Mouse (Mus musculus) gastrocnemius, postnatal 36 days (tissue): ENCODE data around the gene Krt28. TPM values are rescaled to one million over a fixed set of nuclear protein-coding genes. Genes with fewer than 3 reads are reported as not detected.

Experiments used
- DNase-seq, 2 experiments: peaks; one replicate each; pipeline ENCODE4 v3.0.0; 2022
- intact Hi-C: fragments of 180-260 bp; cut with DNase I; formaldehyde crosslinking; loops from one replicate; pipeline ENCODE4 v1.15.1; 2025
- long read RNA-seq, 2 experiments: library from polyadenylated mRNA; stranded (forward); transcript quantifications; one replicate each; pipeline ENCODE4 v2.0.0; 2021
- total RNA-seq, 2 experiments: library from RNA; stranded (reverse); gene quantifications; 2 replicates each; pipeline ENCODE4 v1.2.3; 2021

Gene Krt28
- total RNA-seq: not detected
- long read RNA-seq, experiment 1: 0 reads
- long read RNA-seq, experiment 2: 0 reads

DNA sequence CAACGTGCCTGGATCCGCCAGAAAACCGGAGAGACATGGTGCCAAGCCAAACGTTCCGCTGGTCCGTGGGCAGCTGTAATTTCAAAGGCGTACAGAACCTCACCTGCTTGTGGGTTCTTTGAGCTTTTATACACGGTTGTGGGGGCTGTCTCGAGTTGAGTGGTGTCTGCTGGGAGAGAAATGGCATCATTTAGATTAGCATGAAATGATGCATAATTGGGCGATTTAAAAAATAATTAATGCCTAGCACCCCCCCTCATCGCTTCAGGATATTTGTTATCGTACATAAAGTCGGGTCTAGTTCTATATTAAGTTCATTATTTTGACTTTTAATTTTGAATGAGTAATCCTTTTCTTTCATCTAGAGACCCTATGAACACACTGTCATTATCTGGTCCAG is at the start of gene Krt28:
Gene Krt28 (minus strand): TSS at position 101 of the 400 bp plus-strand sequence.
- intact Hi-C loops: loop anchor here (10.0 kb wide), 1 partner anchor 910 kb away; no protein-coding TSS in a partner anchor
- DNase-seq: no peak

DNA sequence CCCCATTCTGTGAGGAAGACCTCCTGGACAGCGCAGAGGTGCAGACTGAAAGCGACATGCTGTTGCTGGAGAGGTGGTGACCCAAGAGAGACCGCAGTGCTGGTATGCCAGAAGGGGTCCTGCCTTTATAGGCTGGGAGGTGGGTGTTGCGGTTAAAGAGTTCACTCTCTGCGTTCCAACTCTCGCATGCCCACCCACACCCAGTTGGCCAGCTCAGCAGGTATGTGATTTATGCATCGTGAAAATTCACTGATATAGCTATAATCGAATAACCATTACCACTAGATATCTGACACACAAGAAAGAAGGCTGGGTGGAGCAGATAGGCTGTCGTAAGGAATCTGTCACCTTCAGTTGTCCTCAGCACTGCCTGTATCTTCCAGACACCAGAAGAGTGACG is 47.5 kb upstream of the Krt28 start, which contains the start of gene Krt12:
Gene Krt12 (minus strand): TSS at position 101 of the 400 bp plus-strand sequence.
- intact Hi-C loops: no loop called here
- DNase-seq: no peak

GRCm38 (mm10) chr11:99420586-99420985 is 45.9 kb upstream of the Krt28 start:
- no peak for DNase-seq
- intact Hi-C loops: no loop called here

DNA sequence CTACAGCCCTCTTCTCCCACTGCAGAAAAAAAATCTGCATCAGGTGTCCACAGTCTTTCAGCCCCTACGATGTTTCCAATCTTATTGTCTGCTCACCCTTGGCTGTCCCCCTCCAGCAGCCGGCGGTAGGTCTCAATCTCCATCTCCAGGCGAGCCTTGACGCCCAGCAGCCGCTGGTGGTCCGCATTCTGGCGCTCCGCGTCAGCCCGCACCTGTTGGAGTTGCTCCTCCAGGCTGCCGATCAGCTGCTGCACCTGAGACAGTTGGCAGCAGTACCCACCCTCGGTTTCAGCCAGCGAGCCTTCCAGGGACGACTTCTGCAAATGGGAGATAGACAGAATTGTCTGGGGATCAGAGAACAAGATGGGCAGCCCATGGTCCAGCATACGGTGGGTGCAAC is 43.1 kb upstream of the Krt28 start:
- intact Hi-C loops: no loop called here
- no peak for DNase-seq

DNA sequence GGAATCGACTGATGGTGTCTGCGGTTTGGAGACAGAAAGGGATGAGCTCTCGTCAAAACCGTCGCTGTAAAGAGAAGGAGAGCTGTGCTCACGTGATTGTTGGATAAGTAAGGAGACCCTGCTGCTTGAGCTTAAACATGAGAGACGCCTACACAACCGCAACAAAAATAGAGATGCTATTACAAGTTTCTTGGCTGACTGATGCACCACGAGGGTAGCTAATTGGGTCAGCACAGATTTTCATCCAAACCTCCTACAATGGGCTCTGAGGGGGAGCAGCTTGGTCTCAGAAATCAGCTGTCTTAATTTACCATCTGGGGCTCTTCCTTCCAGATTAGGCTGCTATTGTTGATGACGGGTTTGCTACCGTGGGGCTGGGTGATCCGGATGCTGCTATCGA is 42.2 kb upstream of the Krt28 start:
- intact Hi-C loops: no loop called here

DNA sequence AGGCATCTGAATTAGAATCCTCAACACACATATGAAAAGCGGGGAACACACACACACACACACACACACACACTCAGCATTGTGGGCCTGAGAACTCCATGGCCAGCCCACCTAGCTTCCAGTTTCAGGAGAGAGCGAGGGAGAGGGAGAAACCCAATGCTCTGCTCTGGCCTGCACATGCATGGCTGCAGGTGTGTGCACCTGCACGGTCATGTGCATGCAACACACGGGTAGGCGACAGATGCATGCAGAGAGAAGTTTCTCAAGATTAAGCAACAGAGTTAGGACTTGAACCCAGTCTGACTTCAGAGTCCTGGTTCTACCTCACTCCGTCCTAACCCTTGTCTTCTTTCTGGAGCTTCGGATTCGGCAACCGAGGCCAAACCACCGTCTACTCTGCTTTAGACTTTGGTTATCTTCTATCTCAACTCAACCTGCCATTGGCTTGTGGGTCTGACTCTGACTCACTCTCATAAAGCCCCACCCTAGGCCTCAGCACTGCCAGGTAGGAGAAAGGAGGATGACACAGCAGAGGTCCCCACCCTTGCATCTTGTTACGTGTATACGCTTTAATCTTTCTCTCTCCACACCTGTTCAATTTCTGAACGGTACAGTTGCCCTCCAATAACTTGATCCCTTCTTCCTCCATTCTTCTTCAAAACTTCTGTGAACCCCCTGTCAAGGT is 39.9 kb upstream of the Krt28 start:
- DNase-seq: no peak
- intact Hi-C loops: no loop called here

More for the DNA sequence above, 42.2 kb upstream of the Krt28 start:
- no peak for DNase-seq

DNA sequence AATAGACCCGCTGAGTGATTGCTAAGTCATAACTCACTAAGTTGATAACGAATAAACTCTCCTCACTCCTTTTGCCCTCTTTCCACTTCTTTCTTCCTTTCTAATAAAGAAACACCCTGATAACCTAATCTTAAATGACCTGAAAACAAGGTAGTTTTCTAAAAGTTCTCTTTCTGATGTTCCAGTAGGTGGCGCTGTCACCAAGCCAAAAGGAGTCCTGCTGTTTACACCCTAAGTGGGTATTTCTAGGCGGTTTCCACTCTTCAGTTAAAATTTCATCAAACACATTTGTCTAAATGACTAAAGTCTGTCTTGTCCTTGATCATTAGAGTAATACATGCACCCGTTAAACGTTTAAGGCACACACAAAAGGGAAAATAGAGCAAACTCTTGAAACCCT is 38.5 kb upstream of the Krt28 start:
- intact Hi-C loops: no loop called here
- DNase-seq: no peak

DNA sequence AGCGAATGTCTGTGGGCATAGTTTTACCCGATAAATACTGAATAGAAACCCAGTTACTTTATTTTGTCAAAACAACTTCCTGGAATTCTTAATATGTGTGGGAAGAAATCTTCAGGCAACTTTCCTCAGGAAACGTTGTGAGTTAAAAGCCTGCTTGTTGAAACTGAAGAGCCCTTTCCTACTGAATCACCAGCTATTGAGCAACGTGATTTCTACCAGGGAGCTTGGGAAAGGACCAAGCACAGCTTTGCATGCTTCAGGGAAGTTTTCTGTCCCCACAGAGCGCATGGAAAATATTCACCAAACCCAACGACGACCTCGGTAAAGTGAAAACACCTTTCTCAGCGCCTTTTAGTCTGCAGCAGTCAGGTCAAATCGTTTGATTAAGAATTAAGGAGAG is 31.5 kb upstream of the Krt28 start:
- intact Hi-C loops: no loop called here
- no peak for DNase-seq

DNA sequence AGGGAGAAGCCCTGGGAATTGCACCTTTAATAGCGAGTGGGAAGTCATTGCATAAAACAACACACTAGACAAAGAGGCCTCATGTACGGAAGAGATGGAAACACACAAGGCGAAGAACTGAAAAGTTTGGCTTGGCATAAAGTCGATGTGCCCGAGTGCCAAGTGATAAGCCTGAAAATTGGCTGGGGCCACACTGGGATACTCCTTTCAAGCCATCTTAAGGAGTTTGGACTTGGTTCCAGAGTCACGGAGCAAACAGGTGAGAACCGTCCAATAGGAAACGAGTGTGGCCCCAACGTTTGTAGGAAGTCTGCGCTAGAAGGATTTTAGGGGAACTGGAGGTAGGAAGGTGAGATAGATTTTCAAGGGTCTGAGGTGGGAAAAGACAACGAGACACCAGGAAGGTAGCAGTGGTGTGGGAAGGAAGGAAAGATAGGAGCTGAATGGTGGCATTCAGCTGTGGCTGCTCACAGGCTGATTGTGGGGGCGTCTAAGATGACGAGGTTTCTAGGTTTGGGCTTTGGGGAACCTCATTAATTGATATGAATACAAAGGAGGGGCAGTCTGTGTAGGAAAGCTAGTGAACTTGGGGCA is 25.4 kb upstream of the Krt28 start:
- DNase-seq: no peak
- intact Hi-C loops: no loop called here

- DNase-seq: no peak
- intact Hi-C loops: no loop called here
Observed at GRCm38 (mm10) chr11:99398832-99399231, 24.1 kb upstream of the Krt28 start.

- DNase-seq: no peak
- intact Hi-C loops: no loop called here
Observed at GRCm38 (mm10) chr11:99398084-99398483, 23.4 kb upstream of the Krt28 start.

- no peak for DNase-seq
- intact Hi-C loops: no loop called here
Observed at GRCm38 (mm10) chr11:99396661-99397060, 22.0 kb upstream of the Krt28 start.

- no peak for DNase-seq
- intact Hi-C loops: no loop called here
Observed at GRCm38 (mm10) chr11:99396034-99396433, 21.3 kb upstream of the Krt28 start.

- DNase-seq: no peak
- intact Hi-C loops: no loop called here
Observed at GRCm38 (mm10) chr11:99392492-99392891, 17.8 kb upstream of the Krt28 start.

GRCm38 (mm10) chr11:99391375-99391774 is 16.7 kb upstream of the Krt28 start:
- intact Hi-C loops: no loop called here
- no peak for DNase-seq

- intact Hi-C loops: no loop called here
- DNase-seq: no peak
Observed at GRCm38 (mm10) chr11:99390866-99391265, 16.2 kb upstream of the Krt28 start.

DNA sequence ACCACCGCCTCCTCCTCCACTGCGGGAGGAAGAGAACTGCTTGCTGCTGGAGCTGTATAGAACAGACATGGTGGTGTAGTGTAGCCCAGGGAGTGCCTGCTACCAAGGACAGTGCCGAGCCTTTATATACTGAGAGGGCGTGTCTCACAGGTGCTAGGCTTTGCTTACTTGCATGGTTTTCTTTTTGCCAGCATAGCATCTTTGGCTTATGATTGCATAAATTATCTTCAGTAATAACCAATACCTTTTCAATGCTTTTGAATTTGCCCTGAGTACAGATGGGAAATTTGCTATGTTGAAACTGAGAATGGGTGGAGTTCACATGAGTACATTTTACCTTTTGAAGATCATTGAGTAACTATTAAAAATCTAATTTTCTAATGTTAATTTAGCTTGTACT is 14.6 kb upstream of the Krt28 start, which contains the start of gene Krt10:
Gene Krt10 (minus strand): TSS at position 101 of the 400 bp plus-strand sequence.
- DNase-seq: no peak
- intact Hi-C loops: loop anchor here (10.0 kb wide), 1 partner anchor 186 kb away; no protein-coding TSS in a partner anchor

GRCm38 (mm10) chr11:99388661-99389060 is 14.0 kb upstream of the Krt28 start:
- intact Hi-C loops: loop anchor here (10.0 kb wide), 1 partner anchor 186 kb away; no protein-coding TSS in a partner anchor
- DNase-seq: no peak

GRCm38 (mm10) chr11:99385813-99386721 is 11.4 kb upstream of the Krt28 start:
- peak; percentile 83 to 89 for DNase-seq
- intact Hi-C loops: loop anchor here (10.0 kb wide), 1 partner anchor 189 kb away; no protein-coding TSS in a partner anchor

GRCm38 (mm10) chr11:99379568-99379967 is 4.9 kb upstream of the Krt28 start:
- intact Hi-C loops: loop anchor here (10.0 kb wide), 1 partner anchor 905 kb away; no protein-coding TSS in a partner anchor
- DNase-seq: peak; percentile 51 to 60
